Mouse (Mus musculus): ENCODE results near the gene Amotl2.
"Not testable (repeated sequence)": the region's sequence is repeated elsewhere in the genome, so short reads cannot be mapped to it uniquely, and the experiment has no call there.

Amotl2 gene

GRCm38 (mm10) chr9:102734739-102735075 lies 18.2 kb downstream of the Amotl2 start:
- no peak for DNase-seq (ENCODE audit: low read depth)

GRCm38 (mm10) chr9:102735231-102735630 lies 18.8 kb downstream of the Amotl2 start:
- no peak for DNase-seq (ENCODE audit: low read depth)

- DNase-seq (ENCODE audit: low read depth), result peak; percentile 21
These were observed 19.5 kb downstream of the Amotl2 start for GRCm38 (mm10) chr9:102735996-102736395.

- DNase-seq (ENCODE audit: low read depth), result no peak
These were observed 20.9 kb downstream of the Amotl2 start for GRCm38 (mm10) chr9:102737405-102737804.

GRCm38 (mm10) chr9:102746753-102747152 lies 30.3 kb downstream of the Amotl2 start:
- DNase-seq (ENCODE audit: low read depth), result no peak

GRCm38 (mm10) chr9:102747902-102748301 lies 31.4 kb downstream of the Amotl2 start:
- DNase-seq (ENCODE audit: low read depth), result no peak

GRCm38 (mm10) chr9:102749216-102749615 lies 32.7 kb downstream of the Amotl2 start:
- no peak for DNase-seq (ENCODE audit: low read depth)

- DNase-seq (ENCODE audit: low read depth), result no peak
These were observed 35.3 kb downstream of the Amotl2 start for GRCm38 (mm10) chr9:102751632-102752303.

GRCm38 (mm10) chr9:102753299-102753698 lies 36.8 kb downstream of the Amotl2 start:
- DNase-seq (ENCODE audit: low read depth), result no peak

GRCm38 (mm10) chr9:102755161-102755560 lies 38.7 kb downstream of the Amotl2 start:
- DNase-seq (ENCODE audit: low read depth), result no peak

GRCm38 (mm10) chr9:102755591-102756270 lies 39.3 kb downstream of the Amotl2 start:
- no peak for DNase-seq (ENCODE audit: low read depth)

- DNase-seq (ENCODE audit: low read depth), result no peak
These were observed 39.9 kb downstream of the Amotl2 start for GRCm38 (mm10) chr9:102756352-102756751.

GRCm38 (mm10) chr9:102758851-102759250 lies 42.4 kb downstream of the Amotl2 start:
- DNase-seq (ENCODE audit: low read depth), result no peak

- no peak for DNase-seq (ENCODE audit: low read depth)
These were observed 43.1 kb downstream of the Amotl2 start for GRCm38 (mm10) chr9:102759581-102760001.

GRCm38 (mm10) chr9:102761599-102761998 lies 45.1 kb downstream of the Amotl2 start:
- no peak for DNase-seq (ENCODE audit: low read depth)

GRCm38 (mm10) chr9:102762836-102763235 lies 46.4 kb downstream of the Amotl2 start:
- DNase-seq (ENCODE audit: low read depth), result no peak

- no peak for DNase-seq (ENCODE audit: low read depth)
These were observed 47.0 kb downstream of the Amotl2 start for GRCm38 (mm10) chr9:102763520-102763919.

GRCm38 (mm10) chr9:102764540-102764939 lies 48.1 kb downstream of the Amotl2 start:
- not testable (repeated sequence) for DNase-seq (ENCODE audit: low read depth)

GRCm38 (mm10) chr9:102766741-102767140 lies 50.3 kb downstream of the Amotl2 start:
- DNase-seq (ENCODE audit: low read depth), result no peak

- DNase-seq (ENCODE audit: low read depth), result no peak
These were observed 52.8 kb downstream of the Amotl2 start for GRCm38 (mm10) chr9:102769257-102769656.

GRCm38 (mm10) chr9:102770190-102770589 lies 53.7 kb downstream of the Amotl2 start:
- DNase-seq (ENCODE audit: low read depth), result no peak

GRCm38 (mm10) chr9:102771308-102771895 lies 54.9 kb downstream of the Amotl2 start:
- DNase-seq (ENCODE audit: low read depth), result no peak

All from 416B (cell line).